Mouse (Mus musculus): ENCODE data around the gene Pmvk. TPM values are rescaled to one million over a fixed set of nuclear protein-coding genes. Genes with fewer than 3 reads are reported as not detected.
"Not testable (repeated sequence)": the region's sequence is repeated elsewhere in the genome, so short reads cannot be mapped to it uniquely, and the experiment has no call there.

Gene Pmvk
- polyA plus RNA-seq, 1 experiment from 2014 or later: 67.6 TPM

DNA sequence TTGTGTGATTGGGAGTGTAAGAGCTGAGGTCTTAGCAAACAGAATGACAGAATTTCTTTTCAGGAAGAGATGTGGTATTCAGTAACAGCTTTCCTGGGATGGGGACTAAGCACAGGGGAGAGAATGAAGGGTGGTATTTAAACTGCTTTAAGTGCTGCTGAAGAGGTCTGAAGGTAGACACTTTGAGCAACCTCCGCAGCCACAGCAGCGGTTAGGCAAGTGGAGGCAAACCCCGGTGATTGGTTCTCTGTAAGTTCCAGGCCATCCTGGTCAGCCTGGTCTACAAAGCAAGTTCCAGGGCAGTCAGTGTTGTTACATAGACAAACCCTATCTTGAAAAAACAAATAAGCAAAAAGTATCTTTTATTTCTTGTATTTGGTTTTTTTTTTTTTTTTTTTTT lies 34.4 kb upstream of the Pmvk start:
- H3K27me3 ChIP-seq (replicated peaks; ENCODE audit: low read depth, poor library complexity, severe bottlenecking): no peaks in the 10 kb centered on the region
- peaks cover 64% of the 10 kb centered on the region for H3K4me1 ChIP-seq
- WGBS: 23% methylated on average over 3 of the region's 3 CpGs
- H3K9me3 ChIP-seq: no peaks in the 10 kb centered on the region
- peaks cover 40% of the 10 kb centered on the region for H3K36me3 ChIP-seq (replicated peaks)
- DNase-seq (ENCODE audit: low spot score): no peak
- H3K4me3 ChIP-seq: peak overlapping the region; percentile 76
- peak overlapping the region; percentile 92 for H3K27ac ChIP-seq (replicated peaks)

DNA sequence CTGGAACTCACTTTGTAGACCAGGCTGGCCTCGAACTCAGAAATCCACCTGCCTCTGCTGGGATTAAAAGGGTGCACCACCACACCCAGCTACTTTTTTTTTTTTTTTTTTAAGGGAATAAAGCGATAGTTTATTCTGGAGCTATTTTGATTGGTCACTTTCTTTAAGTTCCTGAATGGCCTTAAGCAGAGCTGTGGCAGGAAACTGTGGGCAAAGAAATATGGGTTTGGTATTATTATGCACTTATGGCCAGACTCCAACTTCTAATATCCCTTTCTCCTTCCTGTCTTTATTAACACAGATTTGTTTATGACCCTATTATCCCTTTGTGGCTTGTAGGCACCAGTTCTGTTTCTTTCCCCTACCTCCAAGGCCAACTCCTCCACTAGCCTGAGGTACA lies 33.9 kb upstream of the Pmvk start:
- Histone ChIP-seq H3K4me3 (peak overlapping the region; percentile 65), H3K27ac (replicated peaks) (peak overlapping the region; percentile 89), H3K36me3 (replicated peaks) (peaks cover 40% of the 10 kb centered on the region), H3K27me3 (replicated peaks; ENCODE audit: low read depth, poor library complexity, severe bottlenecking) (no peaks in the 10 kb centered on the region), H3K9me3 (no peaks in the 10 kb centered on the region), H3K4me1 (peaks cover 64% of the 10 kb centered on the region)
- 59% methylated on average over 2 of the region's 2 CpGs for WGBS
- DNase-seq (ENCODE audit: low spot score): no peak

DNA sequence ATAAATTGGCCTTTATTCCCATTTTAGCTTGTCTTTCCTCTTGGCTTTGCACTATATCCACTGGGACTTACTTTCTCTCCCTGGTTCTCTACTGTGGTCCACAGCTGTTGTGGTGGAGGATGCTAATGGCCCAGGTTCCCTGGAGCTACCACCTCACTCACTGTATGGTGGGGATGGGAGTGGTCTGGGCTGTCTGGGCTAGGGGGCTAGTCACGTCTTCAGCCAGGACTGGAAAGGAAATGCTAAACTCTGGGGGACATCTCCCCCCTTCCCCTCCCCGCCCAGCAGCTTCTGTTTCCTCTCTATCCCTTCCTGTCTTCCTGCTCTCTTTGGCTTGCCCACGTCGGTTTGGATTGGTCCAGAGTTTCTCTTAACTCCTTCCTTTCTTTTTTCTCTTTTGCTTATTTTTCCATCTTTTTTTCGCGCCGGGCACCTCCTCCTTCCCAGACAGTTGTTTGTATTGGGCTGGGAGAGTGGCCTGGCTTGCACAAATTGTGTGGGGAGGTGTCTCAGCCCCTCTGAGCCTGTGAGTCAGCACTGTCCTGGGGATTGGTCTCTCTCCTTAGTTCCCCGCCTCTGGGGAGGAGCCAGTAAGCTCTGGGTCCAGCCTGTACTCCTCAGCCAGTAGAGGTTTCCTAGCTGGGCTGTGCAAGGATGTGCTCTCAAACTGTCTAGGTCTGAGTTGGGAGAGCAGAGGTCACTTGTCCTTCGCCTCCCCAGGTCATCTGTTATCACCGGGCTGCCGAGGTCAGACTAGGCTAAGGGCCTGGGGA lies 33.2 kb upstream of the Pmvk start:
- Histone ChIP-seq H3K27me3 (replicated peaks; ENCODE audit: low read depth, poor library complexity, severe bottlenecking) (no peaks in the 10 kb centered on the region), H3K4me3 (peak overlapping the region; percentile 65), H3K4me1 (peaks cover 61% of the 10 kb centered on the region), H3K27ac (replicated peaks) (peak overlapping the region; percentile 89), H3K9me3 (no peaks in the 10 kb centered on the region), H3K36me3 (replicated peaks) (peaks cover 39% of the 10 kb centered on the region)
- peak; percentile 81 for DNase-seq (ENCODE audit: low spot score)
- WGBS: 2% methylated on average over 11 of the region's 11 CpGs

DNA sequence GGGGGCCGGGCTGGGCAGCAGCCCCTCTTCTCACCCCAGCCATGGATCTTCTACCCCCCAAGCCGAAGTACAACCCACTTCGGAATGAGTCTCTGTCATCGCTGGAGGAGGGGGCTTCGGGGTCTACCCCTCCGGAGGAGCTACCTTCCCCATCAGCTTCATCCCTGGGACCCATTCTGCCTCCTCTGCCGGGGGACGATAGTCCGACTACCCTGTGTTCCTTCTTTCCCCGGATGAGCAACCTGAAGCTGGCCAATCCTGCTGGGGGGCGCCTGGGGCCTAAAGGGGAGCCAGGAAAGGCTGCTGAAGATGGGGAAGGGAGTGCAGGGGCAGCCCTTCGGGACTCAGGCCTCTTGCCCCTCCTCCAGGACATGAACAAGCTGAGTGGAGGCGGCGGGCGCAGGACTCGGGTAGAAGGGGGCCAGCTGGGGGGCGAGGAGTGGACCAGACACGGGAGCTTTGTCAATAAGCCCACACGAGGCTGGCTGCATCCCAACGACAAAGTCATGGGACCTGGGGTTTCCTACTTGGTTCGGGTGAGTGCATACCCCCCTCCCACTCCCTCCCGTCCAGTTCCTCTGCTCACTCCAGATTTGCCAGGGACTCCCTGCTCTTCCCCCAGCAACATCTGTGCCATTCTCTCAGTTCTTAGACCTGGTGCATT lies 32.4 kb upstream of the Pmvk start:
- H3K36me3 ChIP-seq (replicated peaks): peaks cover 40% of the 10 kb centered on the region
- H3K9me3 ChIP-seq: no peaks in the 10 kb centered on the region
- 5% methylated on average over 22 of the region's 22 CpGs for WGBS
- H3K4me1 ChIP-seq: peaks cover 54% of the 10 kb centered on the region
- no peaks in the 10 kb centered on the region for H3K27me3 ChIP-seq (replicated peaks; ENCODE audit: low read depth, poor library complexity, severe bottlenecking)
- peak overlapping the region; percentile 65 for H3K4me3 ChIP-seq
- DNase-seq (ENCODE audit: low spot score): peak; percentile 32
- H3K27ac ChIP-seq (replicated peaks): peak overlapping the region; percentile 89

DNA sequence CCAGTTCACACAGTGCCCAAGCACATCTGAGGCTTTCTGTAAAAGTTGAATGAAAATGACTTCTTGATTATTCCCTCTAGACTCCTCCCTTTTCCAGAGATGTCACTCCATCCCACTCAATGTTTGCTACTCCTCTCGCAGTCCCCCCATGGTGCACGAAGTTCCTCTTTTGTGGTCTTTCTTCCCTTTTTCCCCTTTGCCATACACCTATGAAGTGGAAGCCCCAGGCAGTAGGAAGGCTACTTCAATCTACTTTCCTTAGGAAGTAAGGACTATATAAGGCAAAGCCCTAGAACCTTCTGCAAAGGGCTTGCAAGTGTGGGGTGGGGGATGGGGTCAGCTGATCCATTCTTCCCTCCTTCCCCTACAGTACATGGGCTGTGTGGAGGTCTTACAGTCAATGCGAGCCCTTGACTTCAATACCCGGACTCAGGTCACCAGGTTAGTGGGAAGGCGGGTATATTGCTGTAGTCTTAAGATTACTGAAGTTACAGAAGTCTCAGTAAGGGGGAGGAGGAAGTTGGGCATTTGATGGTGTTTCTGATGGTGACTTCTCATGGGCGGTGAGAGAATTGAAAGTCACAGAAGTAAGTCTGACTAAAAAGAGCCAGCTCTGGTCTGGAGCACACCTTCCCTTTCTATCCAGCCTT lies 31.7 kb upstream of the Pmvk start:
- WGBS: 73% methylated on average over 6 of the region's 6 CpGs
- H3K27ac ChIP-seq (replicated peaks): peak overlapping the region; percentile 89

DNA sequence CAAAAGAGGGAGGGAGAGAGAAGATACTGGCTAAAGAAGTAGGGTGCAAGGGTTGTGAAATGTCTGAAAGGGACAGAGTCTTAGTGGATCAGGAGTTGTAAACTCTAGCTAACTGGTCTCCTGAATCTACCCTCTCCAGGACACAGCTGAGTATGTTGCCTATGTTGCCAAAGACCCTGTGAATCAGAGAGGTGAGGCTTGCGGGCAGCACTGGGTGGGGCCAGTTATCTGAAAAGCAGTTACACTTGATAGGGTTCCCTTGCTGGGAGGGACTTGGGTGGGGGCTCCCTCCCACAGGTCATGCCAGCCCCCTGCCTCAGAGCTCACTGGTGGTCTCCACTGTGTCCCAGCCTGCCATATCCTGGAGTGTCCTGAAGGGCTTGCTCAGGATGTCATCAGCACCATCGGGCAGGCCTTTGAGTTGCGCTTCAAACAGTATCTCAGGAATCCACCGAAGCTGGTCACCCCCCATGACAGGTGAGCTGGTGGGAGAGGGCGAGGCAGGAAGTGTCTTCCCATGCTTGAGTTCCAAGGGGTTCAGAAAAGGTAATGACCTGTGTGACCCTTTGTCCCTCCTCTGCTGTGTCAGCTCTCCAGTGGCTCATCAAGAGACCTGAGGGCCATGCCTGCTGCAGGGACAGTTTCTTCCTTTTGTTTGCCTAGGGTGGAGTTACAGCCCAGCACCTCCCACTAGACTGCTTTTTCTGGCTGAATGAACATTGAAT lies 29.8 kb upstream of the Pmvk start:
- no peak for DNase-seq (ENCODE audit: low spot score)
- H3K9me3 ChIP-seq: no peaks in the 10 kb centered on the region
- H3K4me1 ChIP-seq: peaks cover 48% of the 10 kb centered on the region
- H3K36me3 ChIP-seq (replicated peaks): peaks cover 59% of the 10 kb centered on the region
- peak overlapping the region; percentile 11; the same call in 1 of the 2 replicates for H3K4me3 ChIP-seq
- no peaks in the 10 kb centered on the region for H3K27me3 ChIP-seq (replicated peaks; ENCODE audit: low read depth, poor library complexity, severe bottlenecking)
- 93% methylated on average over 5 of the region's 5 CpGs for WGBS
- H3K27ac ChIP-seq (replicated peaks): no peak overlapping the region

More for the DNA sequence above, 31.7 kb upstream of the Pmvk start:
- no peak for DNase-seq (ENCODE audit: low spot score)
- H3K4me3 ChIP-seq: peak overlapping the region; percentile 65
- H3K9me3 ChIP-seq: no peaks in the 10 kb centered on the region
- H3K4me1 ChIP-seq: peaks cover 54% of the 10 kb centered on the region
- peaks cover 46% of the 10 kb centered on the region for H3K36me3 ChIP-seq (replicated peaks)
- H3K27me3 ChIP-seq (replicated peaks; ENCODE audit: low read depth, poor library complexity, severe bottlenecking): no peaks in the 10 kb centered on the region

DNA sequence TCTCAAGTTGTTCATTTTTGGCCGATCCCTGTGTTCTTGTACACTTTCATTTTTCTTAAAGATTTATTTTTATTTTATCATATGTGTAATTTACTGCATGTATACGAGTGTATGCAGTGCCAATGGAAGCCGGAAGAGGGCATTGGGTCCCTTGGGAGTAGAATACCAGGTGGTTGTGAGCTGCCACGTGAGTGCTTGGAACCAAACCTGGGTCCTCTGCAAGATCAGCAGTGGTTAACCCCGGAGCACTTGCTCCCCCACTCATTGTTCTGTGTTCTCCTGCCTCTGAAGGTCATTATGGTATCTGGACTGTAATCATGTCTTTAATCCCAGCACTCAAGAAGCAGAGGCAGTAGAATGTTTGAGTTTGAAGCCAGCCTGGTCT lies 29.2 kb upstream of the Pmvk start:
- Histone ChIP-seq H3K4me3 (no peak overlapping the region), H3K27me3 (replicated peaks; ENCODE audit: low read depth, poor library complexity, severe bottlenecking) (no peaks in the 10 kb centered on the region), H3K27ac (replicated peaks) (no peak overlapping the region), H3K4me1 (peaks cover 48% of the 10 kb centered on the region), H3K36me3 (replicated peaks) (peaks cover 59% of the 10 kb centered on the region), H3K9me3 (no peaks in the 10 kb centered on the region)
- no peak for DNase-seq (ENCODE audit: low spot score)
- WGBS: 88% methylated on average over 5 of the region's 5 CpGs

DNA sequence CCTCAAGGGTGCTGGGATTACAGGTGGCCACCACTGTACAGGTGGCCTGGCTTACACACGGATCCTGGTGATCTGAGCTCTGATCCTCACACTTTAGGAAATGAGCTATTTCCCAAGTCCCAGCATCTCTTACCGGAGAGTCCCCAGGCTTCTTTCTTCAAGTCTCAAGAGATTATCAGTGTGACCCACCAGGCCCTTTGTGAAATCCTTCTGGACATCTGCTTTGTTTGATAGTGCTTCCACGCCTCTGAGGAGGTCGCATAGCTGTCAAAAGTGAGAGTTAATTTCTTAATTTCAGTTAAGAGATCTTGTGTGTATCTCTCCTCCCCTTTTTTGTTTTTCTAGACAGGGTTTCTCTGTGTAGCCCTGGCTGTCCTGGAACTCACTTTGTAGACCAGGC lies 28.5 kb upstream of the Pmvk start:
- WGBS: 89% methylated on average over 4 of the region's 4 CpGs
- Histone ChIP-seq H3K27ac (replicated peaks) (no peak overlapping the region), H3K36me3 (replicated peaks) (peaks cover 59% of the 10 kb centered on the region), H3K27me3 (replicated peaks; ENCODE audit: low read depth, poor library complexity, severe bottlenecking) (no peaks in the 10 kb centered on the region), H3K4me1 (peaks cover 49% of the 10 kb centered on the region), H3K9me3 (no peaks in the 10 kb centered on the region), H3K4me3 (no peak overlapping the region)
- DNase-seq (ENCODE audit: low spot score): no peak

DNA sequence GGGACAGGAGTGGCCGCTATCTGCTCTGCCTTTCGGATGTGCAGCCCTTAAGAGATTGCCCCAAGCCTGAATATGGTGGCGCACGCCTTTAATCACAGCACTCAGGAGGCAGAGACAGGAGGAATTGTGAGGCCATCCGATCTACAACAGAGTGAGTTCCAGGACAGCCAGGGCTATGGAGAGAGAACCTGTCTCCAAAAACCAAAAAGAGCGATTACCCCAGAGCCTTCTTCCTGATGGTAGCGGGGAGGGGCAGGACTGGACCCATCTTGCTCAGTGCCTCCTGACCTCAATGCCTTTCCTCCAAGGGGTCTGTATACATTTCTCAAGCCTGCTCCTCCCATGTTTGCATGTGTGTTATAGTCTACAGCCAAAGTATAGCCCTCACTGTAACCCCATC lies 25.3 kb upstream of the Pmvk start:
- Histone ChIP-seq H3K36me3 (replicated peaks) (peaks cover 67% of the 10 kb centered on the region), H3K4me1 (peaks cover 33% of the 10 kb centered on the region)
- not testable (repeated sequence) for H3K4me3 ChIP-seq; H3K9me3 ChIP-seq; H3K27me3 ChIP-seq (replicated peaks; ENCODE audit: low read depth, poor library complexity, severe bottlenecking); DNase-seq (ENCODE audit: low spot score); H3K27ac ChIP-seq (replicated peaks)
- 91% methylated on average over 7 of the region's 7 CpGs for WGBS

DNA sequence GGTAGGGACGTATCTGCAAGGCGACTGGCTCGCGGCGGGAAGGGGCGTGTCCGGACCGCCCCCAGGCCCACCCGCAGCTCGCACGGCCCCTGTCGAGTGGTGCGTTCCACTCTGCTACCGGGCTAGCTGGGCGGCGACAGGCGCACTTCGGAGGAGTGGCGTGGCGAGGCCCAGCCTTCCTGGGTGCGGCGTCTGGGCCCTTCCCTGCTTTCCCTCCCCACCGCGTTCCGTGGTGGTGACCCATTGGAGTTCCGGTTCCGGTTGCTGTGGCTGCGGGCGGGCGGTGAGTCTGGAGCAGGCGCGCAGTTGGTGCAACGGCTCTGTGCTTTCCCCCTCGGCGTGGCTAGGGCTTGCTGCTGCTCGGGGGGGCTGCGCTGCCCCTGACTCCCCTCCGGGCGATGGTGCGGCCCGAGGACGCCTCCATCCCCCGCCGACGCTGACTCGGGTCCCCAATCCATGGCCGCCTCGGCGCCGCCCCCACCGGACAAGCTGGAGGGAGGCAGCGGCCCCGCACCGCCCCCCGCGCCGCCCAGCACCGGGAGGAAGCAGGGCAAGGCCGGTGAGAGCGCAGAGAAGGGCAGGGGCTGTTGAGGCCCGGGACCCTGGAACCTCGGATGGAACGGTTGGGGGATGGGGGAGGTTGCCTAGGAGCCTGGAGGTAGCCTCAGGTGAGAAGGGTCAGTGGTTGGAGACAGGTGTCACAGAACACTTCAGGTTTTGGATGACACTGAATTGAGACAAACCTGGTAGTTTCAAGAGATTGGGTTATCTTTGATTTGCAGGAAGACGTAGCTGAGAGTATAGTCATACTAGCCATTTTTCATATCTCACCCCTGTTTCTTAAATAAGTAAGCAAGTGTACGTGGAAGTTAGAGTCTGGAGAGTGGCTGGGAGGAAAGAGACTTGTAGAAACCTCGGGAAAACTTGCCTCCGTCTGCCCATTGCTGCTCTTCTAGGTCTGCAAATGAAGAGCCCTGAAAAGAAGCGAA lies 23.9 kb upstream of the Pmvk start, which contains the start of gene Pygo2:
Gene Pygo2 (plus strand): TSS at position 44 of the 989 bp plus-strand sequence.
- H3K27me3 ChIP-seq (replicated peaks; ENCODE audit: low read depth, poor library complexity, severe bottlenecking): no peaks in the 10 kb centered on the region
- peak within 1 kb of the TSS; percentile 91 for H3K27ac ChIP-seq (replicated peaks)
- peak; percentile 98 for DNase-seq (ENCODE audit: low spot score)
- no peaks in the 10 kb centered on the region for H3K9me3 ChIP-seq
- H3K36me3 ChIP-seq (replicated peaks): peaks cover 65% of the 10 kb centered on the region
- H3K4me1 ChIP-seq: peaks cover 33% of the 10 kb centered on the region
- H3K4me3 ChIP-seq: peak within 1 kb of the TSS; percentile 93
- WGBS: 2% methylated on average over 68 of the region's 68 CpGs

DNA sequence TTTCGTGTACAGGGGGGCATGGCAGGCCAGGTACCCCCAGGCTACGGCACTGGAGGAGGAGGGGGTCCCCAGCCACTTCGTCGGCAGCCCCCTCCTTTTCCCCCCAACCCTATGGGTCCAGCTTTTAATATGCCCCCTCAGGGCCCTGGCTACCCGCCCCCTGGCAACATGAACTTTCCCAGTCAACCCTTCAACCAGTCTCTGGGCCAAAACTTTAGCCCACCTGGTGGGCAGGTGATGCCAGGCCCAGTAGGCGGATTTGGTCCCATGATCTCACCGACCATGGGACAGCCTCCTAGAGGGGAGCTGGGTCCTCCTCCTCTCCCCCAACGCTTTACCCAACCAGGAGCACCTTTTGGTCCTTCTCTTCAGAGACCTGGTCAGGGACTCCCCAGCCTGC lies 21.7 kb upstream of the Pmvk start:
- no peak for DNase-seq (ENCODE audit: low spot score)
- Histone ChIP-seq H3K4me3 (0 out of 2 replicates have a peak overlapping the region, but pooled peaks have one; percentile 2), H3K27ac (replicated peaks) (no peak overlapping the region), H3K9me3 (no peaks in the 10 kb centered on the region), H3K36me3 (replicated peaks) (peaks cover 45% of the 10 kb centered on the region), H3K4me1 (peaks cover 49% of the 10 kb centered on the region), H3K27me3 (replicated peaks; ENCODE audit: low read depth, poor library complexity, severe bottlenecking) (no peaks in the 10 kb centered on the region)
- WGBS: 93% methylated on average over 8 of the region's 8 CpGs
